Mouse (Mus musculus) small intestine, adult 2 months (tissue): Measurements from ENCODE around the gene Tlcd1.

ENCODE experiments used
- CTCF ChIP-seq: fragments of 200-500 bp; IDR thresholded peaks from 2 replicates; pipeline ENCODE4 v1.5.1; 2012; ENCODE audit warnings: low read depth, mild to moderate bottlenecking, control low read depth, inconsistent platforms, low read length, moderate library complexity, mixed read lengths; ENCODE audit not compliant: insufficient replicate concordance, insufficient read length; ENCODE audit errors: extremely low read depth
- POLR2A ChIP-seq: fragments of 200-500 bp; IDR thresholded peaks from 2 replicates; pipeline ENCODE4 v1.6.1; 2012; ENCODE audit warnings: low read depth, mild to moderate bottlenecking, control low read depth, inconsistent platforms, low read length, moderate library complexity

GRCm38 (mm10) chr11:78138023-78138422 is 38.5 kb upstream of the Tlcd1 start:
- TF ChIP-seq CTCF (no peak), POLR2A (no peak)
